Mouse (Mus musculus) MEL (cell line): ENCODE results near the gene Coro1a. TPM values are rescaled to one million over a fixed set of nuclear protein-coding genes. Genes with fewer than 3 reads are reported as not detected.
A peak's percentile ranks its signal among the peaks of the same experiment; 100 is the strongest.

Experiments
- DNase-seq: peaks from one replicate; pipeline ENCODE4 v3.0.0; 2011; ENCODE audit warnings: low read depth, low spot score
- H3K27ac ChIP-seq: 2 replicates; pipeline ENCODE4 v1.5.1; 2012; ENCODE audit warnings: low read depth, mild to moderate bottlenecking, control low read depth, low read length, moderate library complexity; ENCODE audit not compliant: control insufficient read depth
- H3K27me3 ChIP-seq, 2 experiments: fragments of 150-350 bp in 1 of 2; sonication (generic) in 1 of 2; 2 replicates each; pipeline ENCODE4 v1.6.1; 2012; ENCODE audit warnings: low read length in 2 of 2, mild to moderate bottlenecking in 2 of 2, improper control_type of control experiment in 1 of 2, moderate library complexity in 1 of 2; ENCODE audit not compliant: insufficient read depth in 2 of 2, control insufficient read depth in 1 of 2
- H3K36me3 ChIP-seq, 2 experiments: 2 replicates each; pipeline ENCODE4 v1.6.1; 2012 to 2014; ENCODE audit warnings: low read length in 2 of 2, improper control_type of control experiment in 1 of 2, inconsistent platforms in 1 of 2, mild to moderate bottlenecking in 1 of 2; ENCODE audit not compliant: insufficient read depth in 2 of 2, control insufficient read depth in 1 of 2
- H3K4me1 ChIP-seq, 2 experiments: fragments of 150-350 bp in 1 of 2; sonication (generic) in 1 of 2; 2 replicates each; pipeline ENCODE4 v1.6.1; 2012; ENCODE audit warnings: low read length in 2 of 2, improper control_type of control experiment in 1 of 2, mild to moderate bottlenecking in 1 of 2; ENCODE audit not compliant: insufficient read depth in 2 of 2, control insufficient read depth in 1 of 2
- H3K4me3 ChIP-seq, 2 experiments: fragments of 150-350 bp in 1 of 2; sonication (generic) in 1 of 2; 2 replicates each; pipeline ENCODE4 v1.5.1; 2012; ENCODE audit warnings: low read depth in 2 of 2, low read length in 2 of 2, mild to moderate bottlenecking in 2 of 2, moderate library complexity in 2 of 2, control low read depth in 1 of 2, improper control_type of control experiment in 1 of 2; ENCODE audit not compliant: control insufficient read depth in 1 of 2, insufficient read depth in 1 of 2
- H3K79me2 ChIP-seq: 2 replicates; pipeline ENCODE4 v1.6.1; 2012; ENCODE audit warnings: mild to moderate bottlenecking, low read length, moderate library complexity; ENCODE audit not compliant: control insufficient read depth, poor library complexity, insufficient read depth
- H3K9ac ChIP-seq: 2 replicates; pipeline ENCODE4 v1.6.1; 2012; ENCODE audit warnings: low read depth, mild to moderate bottlenecking, control low read depth, low read length, moderate library complexity; ENCODE audit not compliant: control insufficient read depth, poor library complexity, severe bottlenecking
- H3K9me3 ChIP-seq: fragments of 150-350 bp; sonication (generic); replicated peaks from 2 replicates; pipeline ENCODE4 v1.6.1; 2012; ENCODE audit warnings: mild to moderate bottlenecking, low read length, improper control_type of control experiment, moderate library complexity; ENCODE audit not compliant: insufficient read depth
- BHLHE40 ChIP-seq: IDR thresholded peaks from 2 replicates; pipeline ENCODE4 v1.6.1; 2012; ENCODE audit warnings: low read depth, mild to moderate bottlenecking, inconsistent platforms, low read length, improper control_type of control experiment, borderline replicate concordance
- CHD1 ChIP-seq: IDR thresholded peaks from 2 replicates; pipeline ENCODE4 v1.6.1; 2012; ENCODE audit warnings: low read depth, mild to moderate bottlenecking, inconsistent platforms, low read length, improper control_type of control experiment
- CHD2 ChIP-seq: IDR thresholded peaks from 2 replicates; pipeline ENCODE4 v1.6.1; 2011; ENCODE audit warnings: low read length, improper control_type of control experiment
- CTCF ChIP-seq, 3 experiments: IDR thresholded peaks in 2 of 3; conservative IDR thresholded peaks in 1 of 3; 2 replicates each; pipeline ENCODE4 v1.5.1; 2011 to 2012; ENCODE audit warnings: low read length in 3 of 3, low read depth in 2 of 3, mild to moderate bottlenecking in 2 of 3, improper control_type of control experiment in 1 of 3, inconsistent platforms in 1 of 3, mixed read lengths in 1 of 3, moderate library complexity in 1 of 3; ENCODE audit not compliant: control insufficient read depth in 1 of 3, insufficient read depth in 1 of 3, poor library complexity in 1 of 3, severe bottlenecking in 1 of 3
- E2F4 ChIP-seq: IDR thresholded peaks from 2 replicates; pipeline ENCODE4 v1.6.1; 2011; ENCODE audit warnings: low read depth, low read length, improper control_type of control experiment, borderline replicate concordance
- ETS1 ChIP-seq: IDR thresholded peaks from 2 replicates; pipeline ENCODE4 v1.6.1; 2012; ENCODE audit warnings: low read depth, mild to moderate bottlenecking, inconsistent platforms, low read length, improper control_type of control experiment, moderate library complexity
- GATA1 ChIP-seq: IDR thresholded peaks from 2 replicates; pipeline ENCODE4 v1.6.1; 2011; ENCODE audit warnings: low read depth, low read length, improper control_type of control experiment
- HCFC1 ChIP-seq: IDR thresholded peaks from 2 replicates; pipeline ENCODE4 v1.6.1; 2012; ENCODE audit warnings: low read depth, mild to moderate bottlenecking, inconsistent platforms, low read length, improper control_type of control experiment, moderate library complexity
- JUND ChIP-seq: IDR thresholded peaks from 2 replicates; pipeline ENCODE4 v1.6.1; 2011; ENCODE audit warnings: low read depth, mild to moderate bottlenecking, improper control_type of control experiment, low read length
- MAFK ChIP-seq: IDR thresholded peaks from 2 replicates; pipeline ENCODE4 v1.6.1; 2011; ENCODE audit warnings: low read depth, mild to moderate bottlenecking, low read length, improper control_type of control experiment, borderline replicate concordance
- MAZ ChIP-seq: IDR thresholded peaks from 2 replicates; pipeline ENCODE4 v1.6.1; 2012; ENCODE audit warnings: low read depth, mild to moderate bottlenecking, inconsistent platforms, low read length, improper control_type of control experiment
- MEF2A ChIP-seq: IDR thresholded peaks from 2 replicates; pipeline ENCODE4 v1.6.1; 2014; ENCODE audit warnings: low read depth, mild to moderate bottlenecking, inconsistent platforms, low read length, improper control_type of control experiment; ENCODE audit not compliant: poor library complexity, insufficient replicate concordance, severe bottlenecking; ENCODE audit errors: extremely low read depth
- MXI1 ChIP-seq: IDR thresholded peaks from 2 replicates; pipeline ENCODE4 v1.6.1; 2011; ENCODE audit warnings: mild to moderate bottlenecking, low read depth, low read length, improper control_type of control experiment
- MYB ChIP-seq: IDR thresholded peaks from 2 replicates; pipeline ENCODE4 v1.6.1; 2011; ENCODE audit warnings: mild to moderate bottlenecking, low read depth, low read length, improper control_type of control experiment
- MYC ChIP-seq: IDR thresholded peaks from 2 replicates; pipeline ENCODE4 v1.6.1; 2011; ENCODE audit warnings: low read depth, mild to moderate bottlenecking, low read length, improper control_type of control experiment, moderate library complexity
- NELFE ChIP-seq: IDR thresholded peaks from 2 replicates; pipeline ENCODE4 v1.6.1; 2011; ENCODE audit warnings: low read depth, low read length, improper control_type of control experiment
- NRF1 ChIP-seq: IDR thresholded peaks from 2 replicates; pipeline ENCODE4 v1.6.1; 2014; ENCODE audit warnings: low read depth, mild to moderate bottlenecking, inconsistent platforms, low read length, improper control_type of control experiment, moderate library complexity; ENCODE audit not compliant: poor library complexity, insufficient read depth, severe bottlenecking
- POLR2A ChIP-seq, 2 experiments: IDR thresholded peaks; 2 replicates each; pipeline ENCODE4 v1.6.1; 2011 to 2012; ENCODE audit warnings: low read length in 2 of 2, mild to moderate bottlenecking in 2 of 2, control low read depth in 1 of 2, improper control_type of control experiment in 1 of 2, low read depth in 1 of 2, moderate library complexity in 1 of 2; ENCODE audit not compliant: control insufficient read depth in 1 of 2, insufficient read depth in 1 of 2, poor library complexity in 1 of 2
- POLR2AphosphoS2 ChIP-seq: IDR thresholded peaks from 2 replicates; pipeline ENCODE4 v1.6.1; 2011; ENCODE audit warnings: low read length, improper control_type of control experiment
- RAD21 ChIP-seq: IDR thresholded peaks from 2 replicates; pipeline ENCODE4 v1.6.1; 2011; ENCODE audit warnings: mild to moderate bottlenecking, low read depth, low read length, improper control_type of control experiment
- RCOR1 ChIP-seq: IDR thresholded peaks from 2 replicates; pipeline ENCODE4 v1.6.1; 2012; ENCODE audit warnings: low read depth, mild to moderate bottlenecking, inconsistent platforms, low read length, improper control_type of control experiment
- SIN3A ChIP-seq: IDR thresholded peaks from 2 replicates; pipeline ENCODE4 v1.6.1; 2012; ENCODE audit warnings: low read length, improper control_type of control experiment, inconsistent platforms
- SMC3 ChIP-seq: IDR thresholded peaks from 2 replicates; pipeline ENCODE4 v1.6.1; 2011; ENCODE audit warnings: low read depth, low read length, improper control_type of control experiment
- TBP ChIP-seq: IDR thresholded peaks from 2 replicates; pipeline ENCODE4 v1.8.0; 2011; ENCODE audit warnings: low read depth, low read length, improper control_type of control experiment
- TCF12 ChIP-seq: IDR thresholded peaks from 2 replicates; pipeline ENCODE4 v1.6.1; 2014; ENCODE audit warnings: low read depth, mild to moderate bottlenecking, inconsistent platforms, low read length, improper control_type of control experiment, moderate library complexity
- UBTF ChIP-seq: IDR thresholded peaks from 2 replicates; pipeline ENCODE4 v1.6.1; 2012; ENCODE audit warnings: low read depth, mild to moderate bottlenecking, inconsistent platforms, low read length, improper control_type of control experiment, moderate library complexity, borderline replicate concordance; ENCODE audit not compliant: insufficient read depth
- USF1 ChIP-seq: IDR thresholded peaks from 2 replicates; pipeline ENCODE4 v1.6.1; 2014; ENCODE audit warnings: low read depth, mild to moderate bottlenecking, inconsistent platforms, low read length, improper control_type of control experiment, moderate library complexity
- USF2 ChIP-seq, 2 experiments: IDR thresholded peaks; 2 replicates each; pipeline ENCODE4 v1.6.1; 2011 to 2012; ENCODE audit warnings: improper control_type of control experiment in 2 of 2, low read length in 2 of 2, borderline replicate concordance in 1 of 2, inconsistent platforms in 1 of 2, low read depth in 1 of 2, mild to moderate bottlenecking in 1 of 2; ENCODE audit not compliant: insufficient read depth in 1 of 2
- ZC3H11A ChIP-seq: IDR thresholded peaks from 2 replicates; pipeline ENCODE4 v1.6.1; 2012; ENCODE audit warnings: low read depth, mild to moderate bottlenecking, inconsistent platforms, low read length, improper control_type of control experiment
- ZKSCAN1 ChIP-seq: IDR thresholded peaks from 2 replicates; pipeline ENCODE4 v1.6.1; 2012; ENCODE audit warnings: low read depth, mild to moderate bottlenecking, inconsistent platforms, low read length, improper control_type of control experiment, moderate library complexity
- ZMIZ1 ChIP-seq: IDR thresholded peaks from 2 replicates; pipeline ENCODE4 v1.6.1; 2012; ENCODE audit warnings: low read depth, mild to moderate bottlenecking, inconsistent platforms, low read length, improper control_type of control experiment, moderate library complexity
- polyA plus RNA-seq, 2 experiments: library from polyadenylated mRNA; stranded (reverse) in 1 of 2; unstranded in 1 of 2; fragments of >175 nt in 1 of 2; fragments of >200 nt in 1 of 2; gene quantifications; 2 replicates each; pipeline versions ENCODE4 v1.2.1 to v1.2.4; 2012; ENCODE audit warnings: low replicate concordance in 2 of 2, low read depth in 1 of 2; ENCODE audit not compliant: insufficient read length in 2 of 2, insufficient read depth in 1 of 2, missing spikeins in 1 of 2
- total RNA-seq: library from RNA; depleted of rRNA; stranded (reverse); fragments of 300-350 nt; gene quantifications from 2 replicates; pipeline ENCODE4 v1.2.3, GENCODE M21; 2012

Coro1a gene
- total and polyA plus RNA-seq, 3 experiments, result 195 to 204 TPM; not detected in 1

GRCm38 (mm10) chr7:126704121-126704980 is 3.2 kb downstream of the Coro1a start (continued):
- TF ChIP-seq NRF1 (peak; percentile 45; the same call in 1 of the 2 replicates), MXI1 (peak; percentile 12), RCOR1 (peak; percentile 26; the same call in 1 of the 2 replicates), ETS1 (peak; percentile 54; the same call in 1 of the 2 replicates), POLR2AphosphoS2 (no peak; the same call in 1 of the 2 replicates), USF2 (IDR thresholded peaks at IDR 0.05; ENCODE audit: borderline replicate concordance in 1 of 2, insufficient read depth in 1 of 2, low read depth in 1 of 2, low read length in 2 of 2) (no peak), JUND (no peak), ZMIZ1 (peak; percentile 73; the same call in 1 of the 2 replicates), HCFC1 (peak; percentile 68), UBTF (no peak), BHLHE40 (no peak), ZC3H11A (no peak), CHD2 (no peak), GATA1 (no peak), RAD21 (no peak), USF1 (no peak), TCF12 (peak; percentile 53; the same call in 1 of the 2 replicates), E2F4 (no peak), TBP (peak; percentile 78), POLR2A (IDR thresholded peaks at IDR 0.05; ENCODE audit: control insufficient read depth in 1 of 2, insufficient read depth in 1 of 2, low read depth in 1 of 2, low read length in 2 of 2, poor library complexity in 1 of 2) (peak in 1 of 2 experiments; percentile 86; a peak in 2 of 4 replicates), SMC3 (no peak), SIN3A (peak; percentile 31; the same call in 1 of the 2 replicates), MAFK (no peak)

DNA sequence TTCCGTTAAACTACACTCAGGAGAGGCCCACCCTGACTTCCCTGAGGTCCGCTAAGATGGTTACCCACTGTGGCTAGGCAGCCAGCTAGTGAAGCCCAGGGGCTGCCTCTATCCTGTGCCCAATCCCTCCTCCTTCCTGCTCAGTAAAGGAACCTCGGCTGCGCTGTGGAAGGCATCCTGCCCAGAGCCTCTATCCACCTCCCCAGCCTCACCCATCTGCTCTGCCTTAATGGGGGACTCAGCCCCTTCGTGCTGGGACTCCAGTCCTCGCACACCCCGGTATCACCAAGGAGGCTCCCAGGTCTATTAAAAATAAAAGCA is 3.9 kb downstream of the Coro1a start:
- peak overlapping the region; percentile 76 for H3K9ac ChIP-seq
- H3K27ac ChIP-seq, result peak overlapping the region; percentile 93
- peak; percentile 73 for DNase-seq
- H3K36me3 ChIP-seq, result peaks cover 0 to 28% of the 10 kb centered on the region in 2 experiments; a peak in 2 of 4 replicates
- H3K4me1 ChIP-seq, result peaks cover 11 to 37% of the 10 kb centered on the region in 2 experiments; a peak in 3 of 4 replicates
- no peaks in the 10 kb centered on the region for H3K9me3 ChIP-seq
- peak overlapping the region; percentile 65 to 88 for H3K4me3 ChIP-seq
- no peaks in the 10 kb centered on the region for H3K27me3 ChIP-seq
- peaks cover 27% of the 10 kb centered on the region for H3K79me2 ChIP-seq
- TF ChIP-seq USF2 (IDR thresholded peaks at IDR 0.05; ENCODE audit: borderline replicate concordance in 1 of 2, insufficient read depth in 1 of 2, low read depth in 1 of 2, low read length in 2 of 2), result no peak
- no peak for TF ChIP-seq ZKSCAN1
- no peak for TF ChIP-seq POLR2AphosphoS2
- TF ChIP-seq MAZ, result no peak
- TF ChIP-seq TBP, result no peak
- no peak for TF ChIP-seq RAD21
- TF ChIP-seq MEF2A, result no peak
- no peak for TF ChIP-seq POLR2A (IDR thresholded peaks at IDR 0.05; ENCODE audit: control insufficient read depth in 1 of 2, insufficient read depth in 1 of 2, low read depth in 1 of 2, low read length in 2 of 2, poor library complexity in 1 of 2)
- TF ChIP-seq ZC3H11A, result no peak
- TF ChIP-seq CHD1, result no peak
- no peak for TF ChIP-seq MYB
- TF ChIP-seq MYC, result no peak
- no peak for TF ChIP-seq CTCF (IDR thresholded peaks at IDR 0.05 in 2 of 3, conservative IDR thresholded peaks at IDR 0.05 in 1 of 3; ENCODE audit: control insufficient read depth in 1 of 3, insufficient read depth in 1 of 3, low read depth in 2 of 3, low read length in 3 of 3, poor library complexity in 1 of 3, severe bottlenecking in 1 of 3)
- no peak for TF ChIP-seq NRF1
- no peak for TF ChIP-seq ETS1
- no peak for TF ChIP-seq HCFC1
- TF ChIP-seq SIN3A, result peak; percentile 18; the same call in 1 of the 2 replicates
- TF ChIP-seq ZMIZ1, result 0 out of 2 replicates have a peak, but pooled peaks have one; percentile 22
- no peak for TF ChIP-seq MAFK
- TF ChIP-seq NELFE, result no peak
- no peak for TF ChIP-seq TCF12
